Mouse (Mus musculus): ENCODE data around the gene Msx1.
"Not testable (repeated sequence)": the region's sequence is repeated elsewhere in the genome, so short reads cannot be mapped to it uniquely, and the experiment has no call there.

Gene Msx1

DNA sequence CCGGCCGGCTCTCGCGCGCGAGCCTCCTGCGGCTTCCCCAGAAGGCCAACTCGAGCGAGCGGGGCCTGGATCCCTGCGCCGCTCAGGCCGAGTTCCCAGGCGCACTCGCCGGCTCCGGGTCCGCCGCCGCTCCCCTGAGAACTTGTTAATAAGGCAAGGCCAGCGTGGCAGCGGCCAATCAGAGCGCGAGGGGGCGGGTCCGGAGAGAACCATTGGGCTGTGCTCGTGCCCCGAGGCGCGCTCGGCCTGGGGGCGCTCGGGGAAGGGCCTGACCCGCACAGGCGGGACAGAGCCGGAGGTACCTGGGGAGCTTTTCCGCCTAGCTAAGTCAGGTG lies at the start of gene Msx1:
TSS of gene Msx1 (minus strand) at position 123 of the 335 bp plus-strand sequence.
- peak; percentile 8 for DNase-seq

DNA sequence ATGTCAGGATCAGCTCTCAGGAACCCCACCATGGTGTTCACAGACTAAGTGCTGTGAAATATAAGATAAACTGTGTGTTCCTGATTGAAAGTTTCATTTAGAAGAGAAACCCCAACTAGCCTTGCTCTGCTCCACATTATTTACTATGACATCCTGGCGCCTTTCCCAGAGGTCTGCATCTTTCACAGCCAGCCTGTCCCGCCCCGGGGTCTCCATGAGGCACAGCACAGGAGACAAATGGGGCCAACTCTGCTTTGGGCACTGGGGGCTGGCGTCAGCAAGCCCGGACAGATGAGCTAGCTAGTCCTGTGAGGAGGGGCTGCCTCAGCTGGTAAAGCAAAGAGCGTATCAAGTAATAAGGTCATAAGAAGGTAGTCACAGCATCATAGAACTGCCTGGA lies 41.1 kb upstream of the Msx1 start:
- no peak for DNase-seq

DNA sequence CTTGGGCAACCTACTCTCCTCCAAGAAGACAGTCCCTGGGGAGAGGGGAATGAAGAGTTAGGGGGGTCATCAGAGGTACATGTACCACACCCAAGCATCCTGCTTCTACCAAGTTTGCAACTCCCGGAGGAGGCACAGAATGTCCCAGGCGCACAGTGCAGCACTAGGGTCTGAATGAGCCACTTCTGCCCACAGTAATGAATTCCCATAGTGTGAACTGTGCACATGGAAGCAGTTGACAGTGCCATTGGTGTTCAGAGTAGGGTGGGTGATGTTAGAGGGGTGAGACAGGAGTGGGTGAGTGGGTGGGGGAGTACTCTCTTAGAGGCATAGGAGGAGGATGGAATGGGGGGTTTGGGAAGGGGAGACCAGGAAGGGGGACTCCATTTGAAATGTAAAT lies 39.9 kb upstream of the Msx1 start:
- DNase-seq = no peak

DNA sequence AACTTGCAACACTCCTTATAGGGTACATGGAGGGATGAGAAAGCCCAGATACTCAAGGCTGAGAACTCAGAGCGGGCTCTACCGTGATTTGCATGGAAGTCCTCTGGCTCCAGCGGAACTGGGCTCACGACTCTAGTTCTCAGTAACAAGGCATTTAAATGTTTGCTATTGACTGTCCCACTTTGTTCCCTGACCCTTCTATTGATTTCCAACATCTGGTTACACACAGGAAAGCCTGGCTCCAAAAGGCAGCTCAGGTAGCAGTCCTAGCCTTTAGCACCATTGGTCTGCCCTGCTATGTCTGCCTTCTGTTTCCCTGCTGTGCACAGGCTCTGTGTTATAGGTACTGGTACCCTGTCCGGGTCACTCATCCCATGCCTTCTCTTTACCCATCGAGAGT lies 36.5 kb upstream of the Msx1 start:
- no peak for DNase-seq

DNA sequence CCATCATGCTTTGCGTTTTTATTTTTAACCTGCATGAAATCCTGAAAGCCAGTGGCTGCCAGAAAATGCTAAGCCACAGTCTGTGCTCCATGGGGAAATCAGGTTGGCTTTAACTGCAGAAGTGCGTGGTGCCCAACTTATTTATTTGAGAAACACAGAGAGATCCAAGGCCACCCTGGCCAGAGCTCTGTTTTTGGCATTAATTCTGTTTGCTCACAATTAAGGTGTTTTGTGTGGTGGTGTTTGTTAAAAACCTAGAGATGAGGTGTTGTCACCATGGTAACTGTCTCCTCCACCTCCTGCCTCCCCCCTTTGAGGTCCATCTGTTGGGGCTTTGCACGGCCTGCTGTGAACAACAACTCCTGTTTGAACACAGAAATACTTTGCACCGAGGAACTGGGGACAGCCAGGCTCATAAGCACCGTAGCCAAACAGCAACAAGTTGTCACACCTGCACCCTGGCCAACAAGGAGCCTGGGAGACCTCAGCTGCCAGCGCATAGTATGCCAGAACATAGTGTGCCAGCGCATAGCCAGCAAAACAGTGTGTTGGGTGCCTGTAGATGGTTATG lies 35.9 kb upstream of the Msx1 start:
- DNase-seq = no peak

DNA sequence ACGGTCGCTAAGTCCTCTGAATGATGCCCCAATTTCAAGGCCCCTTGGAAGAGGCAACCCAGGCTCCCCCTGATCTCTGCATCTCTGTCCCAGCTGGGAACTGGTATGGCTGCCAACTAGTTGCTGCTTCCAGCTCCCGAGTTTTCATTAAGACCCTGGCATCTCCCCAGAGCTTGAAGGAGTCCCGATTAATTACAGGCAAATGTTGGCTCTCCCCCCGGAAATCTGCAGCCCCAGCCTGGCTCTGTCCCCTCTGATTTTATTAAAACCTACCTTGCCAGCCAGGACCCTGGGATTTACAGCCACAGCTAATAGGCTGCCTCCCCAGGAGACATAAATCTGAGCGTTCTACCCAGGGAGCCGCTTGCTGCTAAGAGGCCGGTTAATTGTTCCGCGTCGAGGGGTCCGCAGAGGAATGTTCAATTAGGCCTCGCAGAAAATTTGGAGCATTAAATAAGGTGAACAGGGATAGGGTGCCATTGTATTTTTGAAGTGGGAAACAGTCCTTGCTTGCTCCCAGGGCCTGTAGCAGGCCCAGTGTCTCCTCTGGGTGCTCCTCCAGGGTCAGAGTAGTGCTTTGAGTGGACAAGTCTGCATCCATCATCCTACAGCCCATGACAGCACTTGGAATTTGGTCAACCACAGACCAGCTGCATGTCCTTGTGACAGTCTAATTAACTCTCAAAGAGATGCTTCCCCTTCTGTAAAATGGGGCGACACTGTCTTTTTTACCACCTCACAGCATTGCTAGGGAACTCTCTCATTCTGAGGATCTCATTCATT lies 33.6 kb upstream of the Msx1 start:
- DNase-seq = no peak

DNA sequence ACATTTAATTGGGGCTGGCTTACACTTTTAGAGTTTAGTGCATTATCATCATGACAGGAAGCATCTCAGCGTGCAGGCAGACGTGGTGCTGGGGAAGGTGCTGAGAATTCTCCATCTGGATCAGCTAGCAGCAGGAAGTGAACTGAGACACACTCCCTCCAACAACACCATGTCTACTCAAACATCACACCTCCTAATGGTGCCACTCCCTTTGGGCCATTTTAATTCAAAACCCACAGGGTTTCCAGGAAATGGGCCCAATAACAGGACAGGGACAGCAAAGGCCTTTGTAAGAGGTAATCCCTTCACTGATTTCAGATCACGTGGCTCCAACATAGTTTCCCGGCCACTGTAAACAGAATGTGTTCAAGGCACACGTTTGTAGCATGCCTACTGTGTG lies 31.7 kb upstream of the Msx1 start:
- no peak for DNase-seq

DNA sequence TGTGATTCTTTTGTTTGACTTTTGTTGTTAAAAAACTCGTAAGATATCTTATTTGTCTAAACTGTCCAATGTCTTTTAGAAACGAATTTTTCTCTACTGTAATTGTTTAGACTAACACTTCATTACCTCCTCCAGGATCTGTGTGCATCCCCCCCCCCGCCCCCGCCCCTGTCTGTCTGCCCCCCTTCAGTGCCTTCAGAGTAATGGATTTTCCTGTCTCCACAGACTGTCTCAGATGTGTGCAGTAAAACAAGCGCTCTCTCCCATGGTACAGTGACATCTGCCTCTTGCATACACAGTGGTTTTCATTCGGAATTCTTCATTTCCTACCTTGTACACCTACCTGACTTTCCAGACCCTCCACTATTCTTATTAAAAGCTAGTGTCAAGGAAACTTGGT lies 29.9 kb upstream of the Msx1 start:
- DNase-seq = no peak

DNA sequence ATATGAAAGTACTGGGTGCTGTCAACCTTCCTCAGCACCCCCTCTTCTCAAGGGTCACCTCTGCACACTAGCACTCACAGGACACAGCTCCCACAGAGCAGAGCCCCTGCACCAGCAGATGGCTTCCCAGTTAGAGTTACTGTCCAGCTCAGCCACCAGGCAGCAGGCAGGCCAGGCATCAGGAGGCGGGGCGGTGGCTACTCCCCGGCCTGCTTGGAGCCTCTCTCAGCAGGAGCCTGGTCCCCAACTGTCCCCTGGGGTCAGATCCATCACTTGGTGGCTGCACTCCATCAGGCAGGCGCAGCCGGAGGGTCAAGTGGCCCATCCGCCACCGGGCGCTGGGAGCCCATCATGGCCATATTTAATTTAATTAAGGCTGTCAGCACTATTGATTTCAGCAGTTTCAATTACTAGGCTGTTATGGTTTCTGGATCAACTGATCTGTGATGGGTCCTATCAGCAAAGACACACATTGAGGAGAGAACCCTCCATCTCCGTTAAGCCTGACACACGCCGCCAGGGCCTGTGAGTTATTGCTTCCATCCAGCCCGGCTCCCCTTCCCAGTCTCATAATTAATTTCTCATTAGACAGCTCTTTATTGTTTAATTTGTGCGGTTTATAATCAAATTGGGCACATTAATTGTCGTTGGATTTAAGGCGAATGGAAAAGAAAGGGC lies 27.1 kb upstream of the Msx1 start:
- no peak for DNase-seq

DNA sequence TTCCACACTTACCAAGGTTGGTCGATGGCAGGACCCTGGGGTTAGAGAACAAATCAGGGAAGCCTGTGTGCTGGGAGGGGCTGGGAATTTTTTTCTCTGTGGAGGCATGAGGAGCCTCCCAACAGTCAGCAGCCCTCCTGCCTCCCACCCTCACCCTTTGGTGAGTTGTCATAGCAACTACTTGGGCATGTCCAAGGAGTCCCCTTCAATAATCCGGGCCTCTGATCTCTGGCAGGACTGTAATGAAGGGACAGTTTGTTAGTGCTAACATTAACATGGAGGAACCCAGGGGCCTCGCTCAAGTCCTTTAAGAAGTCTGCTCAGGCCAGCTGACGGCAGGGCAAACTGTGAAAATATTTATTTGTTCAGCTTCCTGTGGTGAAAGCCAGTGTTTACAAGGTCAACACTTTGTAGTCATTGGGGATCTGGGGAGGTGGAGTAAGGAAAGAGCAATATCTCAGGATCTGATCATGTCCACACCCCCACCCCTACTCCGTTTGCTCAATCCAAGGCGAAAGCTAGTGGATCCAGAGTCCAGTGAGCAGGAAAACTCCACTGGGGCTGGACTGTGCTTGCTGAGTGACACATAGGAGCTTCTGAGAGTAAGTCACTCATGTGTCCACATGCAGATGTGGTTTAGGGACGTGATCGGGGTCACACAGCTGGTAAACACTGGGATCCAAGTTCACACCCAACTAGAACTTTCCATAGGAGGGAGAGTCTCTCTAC lies 24.8 kb upstream of the Msx1 start:
- no peak for DNase-seq

DNA sequence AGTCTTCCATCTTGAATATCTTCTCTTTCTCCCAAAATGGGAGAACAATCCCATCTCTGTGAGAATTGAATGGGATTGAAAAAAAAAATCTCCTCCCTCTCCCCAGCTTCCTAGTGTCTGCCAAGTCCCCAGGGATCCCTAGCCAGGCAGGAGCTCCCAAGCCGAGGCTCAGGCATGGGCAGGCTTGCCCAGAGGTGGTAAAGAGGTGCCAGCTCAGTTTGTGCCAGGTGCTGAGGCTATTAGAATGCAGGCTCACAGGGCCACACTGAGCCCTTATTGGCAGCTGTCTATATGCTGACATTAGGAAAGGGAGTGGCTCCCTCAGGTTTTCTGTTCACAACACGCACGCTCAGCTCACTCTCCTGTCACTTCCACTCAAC lies 11.9 kb upstream of the Msx1 start:
- no peak for DNase-seq

DNA sequence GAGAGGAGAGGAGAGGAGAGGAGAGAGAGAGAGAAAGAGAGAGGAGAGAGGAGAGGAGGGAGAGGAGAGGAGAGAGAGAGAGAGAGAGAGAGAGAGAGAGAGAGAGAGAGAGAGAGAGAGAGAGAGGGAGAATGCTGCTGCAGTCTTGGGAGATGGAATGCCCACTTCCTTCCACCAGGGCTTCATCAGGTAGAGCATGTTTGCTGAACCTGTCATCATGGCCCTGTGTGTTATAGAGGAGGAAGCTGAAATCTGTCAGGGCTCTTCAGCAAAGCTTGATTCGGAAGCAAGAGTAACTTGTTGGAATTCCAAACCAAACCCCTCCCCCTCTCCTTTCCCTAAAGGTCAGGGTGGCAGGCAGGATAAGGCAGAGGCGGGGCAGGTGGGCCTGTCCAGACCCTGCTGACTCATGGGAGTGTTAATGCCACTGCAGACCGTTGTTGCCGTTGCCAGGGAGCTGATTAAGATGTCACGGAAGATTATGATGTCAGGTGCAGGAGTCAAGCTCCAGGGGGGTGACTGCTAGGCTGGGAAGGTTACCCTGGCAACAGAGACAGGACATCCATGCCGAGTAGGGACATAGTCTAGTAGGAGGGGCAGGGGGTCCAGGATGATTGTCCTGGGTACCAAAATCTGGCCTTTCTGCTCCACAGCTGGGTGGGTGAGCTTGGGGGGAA lies 11.3 kb upstream of the Msx1 start:
- DNase-seq = no peak

DNA sequence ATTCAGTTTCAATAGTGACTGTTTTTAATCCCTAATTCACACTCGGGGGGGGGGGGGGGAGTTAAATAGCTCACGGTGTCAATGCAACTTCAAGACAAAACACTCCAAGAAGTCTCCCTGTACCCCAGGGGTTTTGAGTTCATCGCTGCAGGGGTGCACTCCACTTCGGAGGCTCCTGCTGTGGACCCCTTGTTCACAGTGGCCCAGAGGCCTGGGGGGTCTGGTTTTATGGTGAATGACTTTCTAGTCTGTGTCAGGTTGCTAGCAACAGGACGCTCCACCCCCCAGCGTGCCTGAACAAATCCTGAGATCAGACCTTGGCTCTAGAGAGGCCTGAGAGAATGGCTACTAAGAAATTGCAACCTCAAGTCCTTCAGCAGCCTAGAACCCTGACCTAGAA lies 8.4 kb upstream of the Msx1 start:
- no peak for DNase-seq

DNA sequence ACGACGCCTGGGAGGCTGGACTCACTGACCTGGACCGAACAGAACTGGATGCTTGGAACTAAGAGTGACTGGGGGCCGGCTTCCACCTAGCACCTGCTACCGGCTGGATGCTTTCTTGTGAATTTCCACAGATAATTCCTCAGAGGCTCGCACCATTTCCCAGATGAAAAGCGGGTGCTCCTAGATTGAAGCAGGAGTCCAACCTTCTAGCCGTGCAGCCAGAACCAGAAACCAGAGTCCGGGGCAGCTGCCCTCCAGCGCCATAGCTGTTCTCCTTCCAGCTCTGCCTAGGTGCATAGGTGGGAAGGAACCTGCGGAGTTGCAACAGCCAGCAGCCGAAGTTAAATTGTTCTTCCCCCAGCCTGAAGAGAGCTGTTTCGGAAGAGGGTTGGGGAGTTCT lies 7.6 kb upstream of the Msx1 start:
- DNase-seq = no peak

DNA sequence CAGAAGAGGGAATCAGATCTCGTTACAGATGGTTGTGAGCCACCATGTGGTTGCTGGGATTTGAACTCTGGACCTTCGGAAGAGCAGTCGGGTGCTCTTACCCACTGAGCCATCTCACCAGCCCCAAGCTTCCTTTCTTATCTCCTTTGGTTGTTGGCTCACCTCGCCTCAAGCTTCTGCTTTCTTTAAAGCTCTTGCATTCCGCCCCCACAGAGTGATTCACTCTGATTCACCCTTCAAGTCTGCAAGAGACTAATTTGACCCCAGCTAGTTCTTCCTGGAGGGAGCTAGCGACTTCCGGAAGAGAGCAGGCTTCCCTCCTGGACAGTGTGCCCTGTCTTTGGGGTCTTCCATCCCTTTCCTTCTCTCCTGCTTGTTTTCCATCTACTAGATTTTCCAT lies 6.1 kb upstream of the Msx1 start:
- not testable (repeated sequence) for DNase-seq

DNA sequence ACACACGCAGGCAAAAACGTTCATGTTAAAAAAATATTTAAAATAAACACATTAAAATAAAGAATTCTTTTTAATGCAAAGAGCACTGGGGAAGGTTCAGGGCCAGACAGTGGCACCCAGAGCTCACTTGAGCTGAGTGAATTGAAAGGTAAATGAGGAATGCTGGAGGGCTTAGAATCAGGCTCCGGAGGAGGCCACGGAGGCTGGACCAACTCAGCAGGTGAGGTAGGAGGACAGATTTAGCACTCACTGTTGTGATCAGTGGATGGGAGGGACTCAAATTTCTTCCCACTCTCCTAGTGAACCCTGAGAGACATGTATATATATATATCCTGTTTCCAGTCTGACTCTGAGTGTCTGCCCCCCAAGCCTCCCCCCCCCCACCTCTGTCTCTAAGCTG lies 5.5 kb upstream of the Msx1 start:
- DNase-seq = no peak

DNA sequence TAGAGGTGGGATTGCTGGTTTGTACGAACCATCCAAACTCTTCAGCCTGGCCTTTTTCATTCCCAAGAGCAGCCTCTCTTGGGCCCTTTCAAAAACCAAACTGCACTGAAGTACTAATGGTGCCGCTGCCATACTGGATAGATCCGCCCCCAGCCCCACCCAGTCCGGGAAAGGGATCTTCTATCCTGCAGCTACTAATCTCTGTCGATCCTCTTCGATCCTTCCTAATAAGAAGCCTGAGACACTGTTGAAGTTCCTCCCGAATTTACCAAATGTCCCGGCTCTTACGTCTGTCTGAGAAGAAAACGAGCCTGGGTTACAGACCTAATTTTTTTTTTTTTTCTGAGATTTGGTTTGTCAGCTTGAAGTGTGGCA lies 4.9 kb upstream of the Msx1 start:
- DNase-seq = no peak

DNA sequence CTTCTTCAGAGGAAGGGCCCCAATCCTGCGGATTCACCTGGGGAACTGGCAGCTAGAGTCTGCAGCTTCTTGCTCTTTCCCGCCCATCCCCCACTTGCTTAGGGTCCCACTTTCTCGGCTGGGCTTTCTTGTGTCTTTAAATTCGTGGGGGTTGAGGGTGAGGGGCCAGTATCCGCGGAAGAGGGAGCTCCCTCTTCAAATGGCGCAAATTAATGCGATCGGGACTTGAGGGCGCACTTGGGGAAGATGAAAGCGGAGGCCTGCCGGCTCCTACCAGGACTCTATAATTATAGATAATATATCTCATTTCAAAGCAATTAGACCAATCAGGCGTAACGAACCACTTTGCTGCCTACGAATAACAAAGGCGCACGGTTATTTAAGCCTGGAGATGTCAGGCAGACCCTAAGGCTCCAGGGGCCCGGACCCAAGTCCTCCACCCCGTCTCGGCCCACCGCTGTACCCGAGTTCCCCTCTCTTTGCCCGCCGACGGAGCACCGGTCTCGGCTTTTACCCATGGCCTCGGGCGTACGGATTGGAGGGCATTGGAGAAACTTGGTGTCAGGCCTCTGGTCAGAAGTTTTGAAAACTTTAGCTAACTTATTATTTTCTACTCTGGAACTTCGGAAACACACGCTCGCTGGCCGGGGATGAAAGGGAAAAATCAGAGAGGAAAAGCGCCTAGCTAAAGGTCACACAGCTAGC lies 4.4 kb upstream of the Msx1 start:
- no peak for DNase-seq

DNA sequence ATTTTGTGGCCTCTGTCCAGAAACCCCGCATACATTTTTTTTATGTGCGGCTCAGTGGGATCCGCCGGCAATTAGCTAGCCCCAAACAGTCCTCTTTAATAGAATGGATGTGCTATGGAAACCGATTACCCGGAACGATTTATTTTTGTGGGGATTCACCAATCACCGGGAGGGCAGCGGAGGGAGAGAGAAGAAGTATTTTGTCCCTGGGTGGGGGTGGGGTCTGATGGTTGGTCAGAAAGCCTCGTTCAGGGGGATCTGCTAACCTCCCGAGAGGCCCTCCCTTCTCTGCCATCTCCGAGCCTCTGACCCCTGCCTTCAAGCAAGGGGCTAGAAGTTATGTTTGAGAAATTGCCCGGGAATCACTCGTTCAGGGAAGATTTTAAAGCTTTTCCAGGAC lies 3.6 kb upstream of the Msx1 start:
- no peak for DNase-seq

DNA sequence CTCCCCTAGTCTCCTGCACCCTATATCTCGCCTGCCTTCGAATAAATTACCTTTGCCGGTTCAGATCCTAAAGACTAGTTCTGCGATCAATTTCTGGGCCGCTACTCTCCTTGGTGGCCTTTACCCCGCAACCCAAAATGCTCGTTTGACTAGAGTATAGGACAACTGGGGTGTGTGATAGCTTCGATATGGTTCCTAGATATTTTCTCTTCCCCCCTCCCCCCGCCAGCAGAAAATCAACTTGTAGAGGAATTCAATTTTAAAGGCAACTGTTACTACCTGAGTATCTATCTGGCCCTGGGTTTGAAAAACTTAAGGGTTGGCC lies 3.2 kb upstream of the Msx1 start:
- DNase-seq = no peak

DNA sequence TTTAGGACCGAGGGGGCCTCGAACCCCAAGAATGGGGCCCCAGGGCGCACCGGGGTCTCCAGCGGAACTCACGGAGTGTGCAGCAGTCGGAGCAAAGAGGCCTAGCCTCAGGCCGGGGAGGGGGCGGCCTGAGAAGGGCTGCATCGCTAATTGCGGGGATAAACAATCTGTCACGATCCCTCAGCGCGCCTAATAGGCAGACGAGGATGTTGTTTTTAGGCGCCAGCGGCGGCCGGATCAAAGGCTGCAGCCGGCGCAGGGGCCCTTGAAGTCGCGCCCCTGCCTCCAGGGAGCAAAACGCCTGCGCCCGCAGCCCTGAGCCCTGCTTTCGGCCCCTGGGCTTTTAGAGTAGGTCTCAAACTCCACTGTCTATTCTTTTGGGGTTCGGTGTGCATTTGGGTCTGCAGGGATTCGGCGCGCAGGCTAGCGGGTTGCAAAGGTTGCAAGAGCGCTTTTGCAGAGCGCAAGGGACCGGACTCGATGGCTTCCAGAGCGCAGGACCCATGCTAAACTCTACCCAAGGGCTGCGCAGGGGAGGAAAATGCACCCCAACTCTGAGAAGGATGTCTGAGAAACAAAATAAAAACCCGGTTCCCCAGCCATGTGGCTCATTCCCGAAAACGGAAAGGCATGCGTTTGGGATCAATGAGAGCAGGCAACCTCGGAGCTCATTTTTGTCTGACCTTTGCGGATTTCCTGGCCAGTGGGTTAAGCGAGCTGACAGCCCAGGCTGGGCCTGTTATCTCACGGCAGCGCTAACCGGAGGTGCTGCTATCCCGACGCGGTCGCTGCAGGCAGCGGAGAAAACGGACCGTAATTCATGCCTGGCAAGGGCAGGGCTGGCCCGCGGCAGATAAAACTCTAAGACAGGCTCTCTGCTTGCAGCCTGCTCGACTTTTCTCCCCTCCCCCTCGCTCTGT lies 2.6 kb upstream of the Msx1 start:
- no peak for DNase-seq
